Mouse (Mus musculus) inflammation-experienced regulatory T-cells, adult 6 months (primary cell): Measurements from ENCODE around the gene Nutf2. TPM values are rescaled to one million over a fixed set of nuclear protein-coding genes. Genes with fewer than 3 reads are reported as not detected.

ENCODE experiments used
- polyA plus RNA-seq, 3 experiments: library from polyadenylated mRNA; unstranded; fragments of 100-300 nt; shearing (Covaris generic); gene quantifications; one replicate each; pipeline ENCODE4 v1.2.1; 2017

The Nutf2 gene
- polyA plus RNA-seq, 3 experiments from 2014 or later, result 10.8 to 70.1 (median 13.0) TPM

Other genes with a start within 250 kb of the Nutf2 start
- gene Ctcf, start 224.0 kb upstream of the Nutf2 start, polyA plus RNA-seq, result 10 to 100 TPM; 52.4 to 66.1 (median 56.0) TPM
- gene Agrp, start 223.2 kb upstream of the Nutf2 start, polyA plus RNA-seq, result 1 to 10 TPM in 2 of 3 experiments, under 1 TPM in 1; 0.74 to 2.5 (median 1.5) TPM
- gene Carmil2, start 174.3 kb upstream of the Nutf2 start, polyA plus RNA-seq, result 1 to 10 TPM; 4.6 to 6.8 (median 6.6) TPM
- gene Acd, start 159.5 kb upstream of the Nutf2 start, polyA plus RNA-seq, result 10 to 100 TPM; 53.2 to 71.2 (median 54.5) TPM
- gene Pard6a, start 159.4 kb upstream of the Nutf2 start, polyA plus RNA-seq, result 10 to 100 TPM in 1 of 3 experiments, 1 to 10 TPM in 2; 7.2 to 11.0 (median 9.0) TPM
- not detected for gene 4933405L10Rik, start 152.9 kb upstream of the Nutf2 start, polyA plus RNA-seq
- 1 to 10 TPM; 1.3 to 2.9 (median 1.9) TPM for gene Enkd1, start 152.4 kb upstream of the Nutf2 start, polyA plus RNA-seq
- 1 to 10 TPM; 1.7 to 5.9 (median 3.9) TPM for gene Gfod2, start 101.9 kb upstream of the Nutf2 start, polyA plus RNA-seq
- 1 to 10 TPM; 5.3 to 8.7 (median 5.9) TPM for gene Ranbp10, start 33.2 kb upstream of the Nutf2 start, polyA plus RNA-seq
- not detected for gene Tsnaxip1, start 32.8 kb upstream of the Nutf2 start, polyA plus RNA-seq
- 10 to 100 TPM; 13.8 to 22.1 (median 18.4) TPM for gene Cenpt, start 7.3 kb upstream of the Nutf2 start, polyA plus RNA-seq
- 1 to 10 TPM; 5.5 to 6.7 (median 6.0) TPM for gene Thap11, start 5.4 kb upstream of the Nutf2 start, polyA plus RNA-seq
- gene Edc4, start 20.3 kb downstream of the Nutf2 start, polyA plus RNA-seq, result 10 to 100 TPM; 28.1 to 41.1 (median 33.9) TPM
- 1 to 10 TPM in 2 of 3 experiments, not detected in 1; 1.2 to 1.8 TPM for gene Nrn1l, start 33.0 kb downstream of the Nutf2 start, polyA plus RNA-seq
- 10 to 100 TPM; 10.0 to 14.4 (median 11.1) TPM for gene Pskh1, start 39.9 kb downstream of the Nutf2 start, polyA plus RNA-seq
- gene Ctrl, start 73.3 kb downstream of the Nutf2 start, polyA plus RNA-seq, result 1 to 10 TPM; 3.0 to 4.1 (median 3.4) TPM
- 100 to 1,000 TPM; 368 to 388 (median 373) TPM for gene Psmb10, start 77.9 kb downstream of the Nutf2 start, polyA plus RNA-seq
- gene Lcat, start 82.8 kb downstream of the Nutf2 start, polyA plus RNA-seq, result under 1 TPM; 0.44 to 0.67 (median 0.45) TPM
- 1 to 10 TPM; 5.4 to 8.8 (median 6.4) TPM for gene Slc12a4, start 105.5 kb downstream of the Nutf2 start, polyA plus RNA-seq
- gene Dpep3, start 118.8 kb downstream of the Nutf2 start, polyA plus RNA-seq, result not detected
- 10 to 100 TPM; 29.0 to 36.7 (median 32.2) TPM for gene Dus2, start 130.8 kb downstream of the Nutf2 start, polyA plus RNA-seq
- gene Dpep2nb, start 145.4 kb downstream of the Nutf2 start, polyA plus RNA-seq, result not detected
- gene Ddx28, start 151.3 kb downstream of the Nutf2 start, polyA plus RNA-seq, result 10 to 100 TPM in 2 of 3 experiments, 1 to 10 TPM in 1; 9.3 to 15.6 (median 12.3) TPM
- gene Nfatc3, start 198.3 kb downstream of the Nutf2 start, polyA plus RNA-seq, result 10 to 100 TPM; 35.1 to 41.7 (median 37.1) TPM